Mouse (Mus musculus) limb, embryonic 11.5 days (tissue): ENCODE data around the gene Cbx6. TPM values are rescaled to one million over a fixed set of nuclear protein-coding genes. Genes with fewer than 3 reads are reported as not detected.

Source experiments
- ATAC-seq: fragments of 200-750 bp; cut with Nextera tagmentation; 2 replicates; pipeline ENCODE4 v1.8.0; 2017; ENCODE audit warnings: low read depth; ENCODE audit not compliant: insufficient number of reproducible peaks, low FRiP score, low TSS enrichment
- DNase-seq: peaks from one replicate; pipeline ENCODE4 v3.0.0-alpha.2; 2015; ENCODE audit warnings: low spot score
- H3K27ac ChIP-seq: fragments of 300-500 bp; sonication (generic); replicated peaks from 2 replicates; pipeline ENCODE4 v1.5.1; 2014; ENCODE audit warnings: low read depth, mild to moderate bottlenecking, low read length
- H3K27me3 ChIP-seq: fragments of 300-500 bp; sonication (generic); 2 replicates; pipeline ENCODE4 v1.6.1; 2014; ENCODE audit warnings: mild to moderate bottlenecking, low read length, mixed read lengths; ENCODE audit not compliant: control insufficient read depth, insufficient read depth
- H3K36me3 ChIP-seq: fragments of 300-500 bp; sonication (generic); 2 replicates; pipeline ENCODE4 v1.6.1; 2014; ENCODE audit warnings: mild to moderate bottlenecking, low read length, moderate library complexity, mixed read lengths; ENCODE audit not compliant: control insufficient read depth, insufficient read depth
- H3K4me1 ChIP-seq: fragments of 300-500 bp; sonication (generic); 2 replicates; pipeline ENCODE4 v1.6.1; 2014; ENCODE audit warnings: low read length, mixed read lengths; ENCODE audit not compliant: control insufficient read depth, insufficient read depth
- H3K4me2 ChIP-seq: fragments of 300-500 bp; sonication (generic); 2 replicates; pipeline ENCODE4 v1.6.1; 2014; ENCODE audit warnings: low read depth, mild to moderate bottlenecking, moderate library complexity; ENCODE audit not compliant: severe bottlenecking
- H3K4me3 ChIP-seq: fragments of 300-500 bp; sonication (generic); 2 replicates; pipeline ENCODE4 v1.5.1; 2014; ENCODE audit warnings: low read depth, low read length
- H3K9ac ChIP-seq: fragments of 300-500 bp; sonication (generic); 2 replicates; pipeline ENCODE4 v1.6.1; 2014; ENCODE audit warnings: mild to moderate bottlenecking, low read length
- H3K9me3 ChIP-seq: fragments of 300-500 bp; sonication (generic); 2 replicates; pipeline ENCODE4 v1.6.1; 2016; ENCODE audit warnings: low read length; ENCODE audit not compliant: control insufficient read depth
- WGBS: fragments of 180-500 bp; shearing (Covaris S2); extraction: QIAGEN DNeasy Blood & Tissue Kit; methylation state at CpG from one replicate; pipeline ENCODE4 v1.1.7; 2014; 5-methylcytosine and 5-hydroxymethylcytosine counted together
- polyA plus RNA-seq: library from polyadenylated mRNA; unstranded; fragments of >200 nt; fragmentation: Nextera tagmentation; extraction: Ambion mirVana; gene quantifications from 2 replicates; pipeline ENCODE4 v1.2.1, GENCODE M21; 2014

Cbx6 gene
- polyA plus RNA-seq, 1 experiment from 2014 or later: 12.5 TPM

DNA sequence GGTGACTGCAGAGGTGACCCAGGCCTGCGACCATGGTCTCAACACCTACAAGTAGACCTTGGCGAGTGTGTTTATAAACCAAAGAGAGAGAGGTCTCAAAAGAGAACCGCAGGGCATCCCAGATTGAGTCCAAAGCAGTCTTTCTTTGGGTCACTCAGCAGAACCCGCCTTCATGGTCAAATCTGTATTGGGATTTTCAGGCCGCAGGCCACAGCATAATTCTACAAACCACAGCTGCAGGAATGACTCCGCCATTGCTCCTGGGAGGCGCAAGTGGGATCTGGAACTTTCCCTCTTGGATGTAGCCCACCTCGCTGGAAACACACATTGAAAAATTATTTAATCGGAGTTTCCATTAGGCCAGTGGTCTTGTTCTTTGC lies 383 bp upstream of the Cbx6 start:
- Histone ChIP-seq H3K4me3 (no peak overlapping the region; the same call in 1 of the 2 replicates), H3K9ac (peak overlapping the region; percentile 65), H3K27me3 (no peaks in the 10 kb centered on the region), H3K36me3 (peaks cover 5% of the 10 kb centered on the region; the same call in 1 of the 2 replicates), H3K4me2 (peak overlapping the region; percentile 92; the same call in 1 of the 2 replicates), H3K9me3 (no peaks in the 10 kb centered on the region), H3K27ac (peak overlapping the region; percentile 70), H3K4me1 (peaks cover 17% of the 10 kb centered on the region)
- WGBS: 62% methylated on average over 9 of the region's 9 CpGs
- DNase-seq: no peak
- ATAC-seq: no peak

DNA sequence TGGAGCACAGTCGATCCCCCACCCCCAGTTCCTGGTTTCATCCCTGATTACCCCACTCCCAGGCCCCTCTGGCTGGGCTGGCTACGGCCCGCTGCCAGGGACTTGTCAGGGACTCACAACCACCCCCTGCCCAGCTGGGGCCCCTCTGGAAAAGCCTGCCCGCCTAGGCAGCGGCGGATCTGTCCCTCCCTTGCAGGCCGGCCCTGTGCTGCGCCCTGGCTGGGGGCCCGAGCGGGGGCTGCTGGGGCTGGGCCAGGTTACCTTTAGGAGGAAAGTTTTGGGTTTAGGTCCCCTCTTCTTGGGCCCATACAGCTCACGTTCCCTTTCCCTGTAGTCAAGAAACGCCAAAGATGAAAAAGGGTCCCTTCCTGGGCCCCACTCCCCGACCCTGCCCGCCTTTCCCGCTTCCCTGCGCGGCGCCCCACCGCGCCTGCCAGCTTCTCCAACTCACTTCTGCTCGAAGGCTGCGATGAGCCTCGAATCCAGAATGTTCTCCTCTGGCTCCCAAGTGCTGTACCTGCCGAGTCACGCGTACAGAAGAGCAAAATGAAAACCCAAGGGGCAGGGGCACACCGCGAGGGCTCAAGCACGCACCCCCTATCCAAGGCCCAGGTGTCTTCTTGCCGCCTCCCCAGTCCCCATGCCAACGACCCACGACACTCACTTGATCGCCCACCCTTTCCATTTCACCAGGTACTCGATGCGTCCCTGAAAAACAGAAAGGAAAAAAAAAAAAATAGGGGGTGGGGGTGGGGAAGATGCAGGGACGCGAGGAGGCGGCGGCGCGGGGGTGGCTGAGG lies 1.0 kb downstream of the Cbx6 start:
- H3K36me3 ChIP-seq: peaks cover 5% of the 10 kb centered on the region
- H3K4me2 ChIP-seq: peak overlapping the region; percentile 92
- H3K9me3 ChIP-seq: no peaks in the 10 kb centered on the region
- peak; percentile 52 for DNase-seq
- no peak for ATAC-seq
- H3K4me3 ChIP-seq: peak overlapping the region; percentile 76
- peak overlapping the region; percentile 91 for H3K9ac ChIP-seq
- H3K27ac ChIP-seq: peak overlapping the region; percentile 72; the same call in 1 of the 2 replicates
- no peaks in the 10 kb centered on the region for H3K27me3 ChIP-seq
- under 1% methylated on average over 41 of the region's 41 CpGs for WGBS
- H3K4me1 ChIP-seq: peaks cover 23% of the 10 kb centered on the region

DNA sequence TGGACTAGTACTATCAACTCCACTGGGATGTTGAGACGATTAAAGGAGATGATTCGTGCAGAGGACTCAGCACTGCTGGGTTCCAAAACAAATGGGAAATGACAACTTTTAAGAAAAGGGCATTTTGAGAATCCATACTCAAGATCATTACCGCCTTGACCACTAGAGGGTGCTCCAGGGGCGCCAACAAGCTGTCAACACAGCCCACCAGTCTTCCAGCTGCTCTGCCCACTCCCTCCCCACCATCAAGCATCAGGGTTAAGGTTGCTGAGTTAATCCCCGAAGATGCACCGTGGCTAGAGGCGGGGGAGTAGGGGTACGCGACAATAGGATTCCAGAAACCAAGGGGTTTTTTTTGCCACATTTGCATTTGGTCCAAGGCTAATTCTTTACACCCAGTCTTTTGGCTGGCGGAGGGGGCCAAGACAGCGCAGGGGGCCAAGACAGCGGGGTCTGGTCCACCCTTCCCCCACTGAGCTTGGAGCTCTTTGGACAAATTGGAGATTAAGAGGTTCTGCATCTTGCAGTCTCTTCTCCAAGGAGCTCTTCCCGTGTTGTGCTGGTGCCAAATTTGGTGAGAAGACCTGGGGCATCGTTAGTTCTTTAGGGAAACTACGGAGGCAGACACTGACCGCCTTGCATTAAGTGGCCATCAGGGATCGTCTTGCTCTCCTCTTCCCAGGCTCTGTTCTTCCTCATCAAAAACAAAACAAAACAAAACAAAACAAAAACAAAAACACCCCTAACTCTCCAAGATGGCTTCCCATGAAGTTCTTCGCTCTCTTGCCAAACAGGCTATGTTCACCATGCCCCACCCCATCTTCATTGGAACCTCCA lies 2.2 kb downstream of the Cbx6 start:
- no peak for ATAC-seq
- H3K4me2 ChIP-seq: peak overlapping the region; percentile 92; the same call in 1 of the 2 replicates
- H3K9ac ChIP-seq: no peak overlapping the region
- peaks cover 25% of the 10 kb centered on the region for H3K4me1 ChIP-seq
- no peaks in the 10 kb centered on the region for H3K9me3 ChIP-seq
- H3K4me3 ChIP-seq: peak overlapping the region; percentile 76
- peak; percentile 91 for DNase-seq
- 34% methylated on average over 18 of the region's 18 CpGs for WGBS
- no peak overlapping the region for H3K27ac ChIP-seq
- no peaks in the 10 kb centered on the region for H3K27me3 ChIP-seq
- peaks cover 14% of the 10 kb centered on the region for H3K36me3 ChIP-seq

DNA sequence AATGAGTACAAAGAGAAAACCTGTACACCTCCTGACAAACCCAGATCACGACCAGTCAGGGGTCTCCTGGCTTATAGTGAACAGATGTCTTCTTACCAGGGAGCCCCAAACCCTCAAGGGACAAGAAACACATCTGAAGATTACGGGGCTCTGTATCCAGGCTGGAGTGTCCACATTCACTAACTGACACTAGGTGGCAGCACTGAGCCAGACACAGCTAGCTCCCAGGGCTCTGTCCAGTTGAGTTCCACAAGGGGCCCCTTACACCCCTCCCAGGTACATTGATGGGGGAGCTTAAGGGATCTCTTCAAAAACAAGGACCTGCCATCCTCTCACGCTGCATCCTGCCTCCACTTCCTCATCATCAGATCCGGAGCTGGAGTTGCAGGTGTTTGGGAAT lies 4.1 kb downstream of the Cbx6 start:
- no peaks in the 10 kb centered on the region for H3K9me3 ChIP-seq
- no peak overlapping the region for H3K4me2 ChIP-seq
- ATAC-seq (no peak), DNase-seq (peak; percentile 83)
- H3K4me3 ChIP-seq: no peak overlapping the region
- peaks cover 16% of the 10 kb centered on the region for H3K36me3 ChIP-seq
- H3K27me3 ChIP-seq: no peaks in the 10 kb centered on the region
- 16% methylated on average over 4 of the region's 4 CpGs for WGBS
- H3K4me1 ChIP-seq: peaks cover 25% of the 10 kb centered on the region
- H3K9ac ChIP-seq: no peak overlapping the region
- H3K27ac ChIP-seq: no peak overlapping the region

DNA sequence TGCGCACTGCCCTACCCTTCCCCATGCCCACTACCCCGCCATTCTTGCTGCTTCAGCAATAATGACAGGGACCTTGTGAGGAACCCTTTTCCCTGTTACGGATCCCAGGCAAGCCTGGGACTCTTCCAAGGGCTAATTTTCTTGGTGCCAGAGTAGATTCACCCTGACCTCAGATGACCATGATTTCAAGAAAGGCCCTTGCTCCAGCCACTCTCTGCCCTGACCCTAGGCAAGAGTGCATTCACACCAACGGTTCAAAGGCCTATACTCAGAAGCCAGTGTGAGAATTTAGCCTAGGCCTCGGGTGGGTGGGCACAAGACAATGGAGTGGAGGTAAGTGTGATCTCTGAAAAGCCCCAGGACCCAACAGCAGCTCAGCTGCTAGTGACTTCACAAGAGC lies 5.1 kb downstream of the Cbx6 start:
- no peak overlapping the region for H3K4me2 ChIP-seq
- peaks cover 21% of the 10 kb centered on the region for H3K4me1 ChIP-seq
- ATAC-seq (no peak), DNase-seq (no peak)
- peaks cover 16% of the 10 kb centered on the region for H3K36me3 ChIP-seq
- H3K4me3 ChIP-seq: no peak overlapping the region
- H3K9ac ChIP-seq: no peak overlapping the region
- no peaks in the 10 kb centered on the region for H3K9me3 ChIP-seq
- 74% methylated on average over 5 of the region's 5 CpGs for WGBS
- H3K27ac ChIP-seq: no peak overlapping the region
- H3K27me3 ChIP-seq: no peaks in the 10 kb centered on the region

DNA sequence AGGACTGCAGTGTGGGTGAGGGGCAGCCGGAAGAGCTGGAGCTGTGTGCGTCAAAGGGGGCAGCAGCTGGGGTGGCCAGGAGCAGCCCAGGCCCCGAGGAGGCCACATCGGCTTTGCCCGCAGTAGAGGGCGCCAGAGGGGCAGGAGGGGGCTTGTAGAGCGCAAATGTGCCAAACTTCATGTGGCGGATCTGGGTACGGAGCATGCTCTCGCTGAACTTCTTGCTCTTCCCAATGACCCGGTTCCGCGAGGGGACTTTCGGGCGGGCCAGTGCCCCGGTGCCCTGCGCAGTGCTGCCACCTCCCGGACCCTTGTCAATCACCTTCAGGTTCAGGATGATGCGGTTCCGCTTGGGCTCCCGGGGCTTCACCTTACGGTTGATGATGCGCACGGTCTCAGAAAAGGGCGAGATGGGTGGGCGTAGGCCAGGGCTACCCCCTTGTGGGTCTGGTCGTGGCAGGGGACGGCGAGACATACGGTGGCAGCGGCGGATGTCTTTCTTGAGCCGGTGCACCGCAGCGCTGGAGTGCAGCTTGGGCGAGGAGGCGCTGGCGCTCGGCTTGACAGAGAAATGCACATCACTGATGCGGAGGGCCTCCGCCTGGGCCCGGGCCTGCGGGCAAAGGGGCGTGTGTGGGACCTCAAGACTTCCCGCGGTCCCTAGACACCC lies 6.0 kb downstream of the Cbx6 start:
- H3K9ac ChIP-seq: no peak overlapping the region
- 53% methylated on average over 46 of the region's 46 CpGs for WGBS

DNA sequence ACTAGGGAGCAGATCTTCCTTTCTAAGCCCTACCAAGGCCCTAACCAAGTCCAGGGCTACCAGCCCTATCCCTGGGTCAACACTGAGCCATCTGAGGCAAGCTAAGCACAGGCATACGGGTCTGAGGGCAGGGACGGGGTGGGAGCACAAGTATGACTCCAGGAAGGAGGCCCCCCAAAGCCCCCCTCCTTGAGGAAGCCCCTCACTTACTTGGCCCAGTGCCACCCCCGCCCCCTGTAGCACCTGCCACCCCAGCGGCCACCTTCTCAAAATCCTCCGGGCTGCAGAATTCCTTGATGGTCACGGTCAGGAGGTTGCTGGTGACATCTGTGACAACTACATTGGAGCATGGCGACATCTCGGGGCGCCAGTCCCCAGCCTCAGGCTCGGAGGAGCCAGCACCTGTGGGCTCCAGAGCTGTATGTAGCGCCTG lies 6.7 kb downstream of the Cbx6 start:
- WGBS: 84% methylated on average over 11 of the region's 11 CpGs
- H3K27me3 ChIP-seq: no peaks in the 10 kb centered on the region
- H3K9me3 ChIP-seq: no peaks in the 10 kb centered on the region
- ATAC-seq: no peak
- no peak for DNase-seq
- no peak overlapping the region for H3K4me2 ChIP-seq
- peaks cover 16% of the 10 kb centered on the region for H3K36me3 ChIP-seq
- H3K4me3 ChIP-seq: no peak overlapping the region
- peaks cover 15% of the 10 kb centered on the region for H3K4me1 ChIP-seq
- no peak overlapping the region for H3K9ac ChIP-seq
- no peak overlapping the region for H3K27ac ChIP-seq

More for the DNA sequence above, 6.0 kb downstream of the Cbx6 start:
- Histone ChIP-seq H3K27ac (no peak overlapping the region), H3K4me1 (peaks cover 21% of the 10 kb centered on the region), H3K4me2 (no peak overlapping the region), H3K36me3 (peaks cover 16% of the 10 kb centered on the region), H3K27me3 (no peaks in the 10 kb centered on the region), H3K4me3 (no peak overlapping the region), H3K9me3 (no peaks in the 10 kb centered on the region)
- DNase-seq (peak; percentile 45), ATAC-seq (no peak)
